Mouse (Mus musculus) ES-E14 (cell line): Measurements from ENCODE around the gene Pard3.

Source experiments
- CHD2 ChIP-seq: IDR thresholded peaks from 2 replicates; pipeline ENCODE4 v1.6.1; 2014; ENCODE audit warnings: mild to moderate bottlenecking, low read depth, low read length, inconsistent platforms
- HCFC1 ChIP-seq: IDR thresholded peaks from 2 replicates; pipeline ENCODE4 v1.6.1; 2012; ENCODE audit warnings: low read length, inconsistent platforms, borderline replicate concordance; ENCODE audit not compliant: insufficient read depth
- MAFK ChIP-seq: IDR thresholded peaks from 2 replicates; pipeline ENCODE4 v1.6.1; 2014; ENCODE audit warnings: mild to moderate bottlenecking, low read depth, low read length, inconsistent platforms; ENCODE audit not compliant: insufficient read depth
- ZC3H11A ChIP-seq: IDR thresholded peaks from 2 replicates; pipeline ENCODE4 v1.6.1; 2012; ENCODE audit warnings: low read depth, mild to moderate bottlenecking, inconsistent platforms, low read length, borderline replicate concordance
- ZNF384 ChIP-seq: IDR thresholded peaks from 2 replicates; pipeline ENCODE4 v1.6.1; 2012; ENCODE audit warnings: low read depth, low read length, inconsistent platforms

- no peak for TF ChIP-seq ZC3H11A
- TF ChIP-seq HCFC1: no peak
- no peak for TF ChIP-seq CHD2
- no peak for TF ChIP-seq MAFK
- no peak for TF ChIP-seq ZNF384
Measured at GRCm38 (mm10) chr8:127243351-127243750, 179.7 kb downstream of the Pard3 start.
